Mouse (Mus musculus): ENCODE measurements around the gene B3gnt7. TPM values are rescaled to one million over a fixed set of nuclear protein-coding genes. Genes with fewer than 3 reads are reported as not detected.
"Not testable (repeated sequence)": the region's sequence is repeated elsewhere in the genome, so short reads cannot be mapped to it uniquely, and the experiment has no call there.

The B3gnt7 gene
- total RNA-seq, 4 experiments from 2014 or later, result 0.63 to 2.1 (median 1.1) TPM

GRCm38 (mm10) chr1:86301221-86302091 is 1.2 kb upstream of the B3gnt7 start:
- no peak for DNase-seq (ENCODE audit: low spot score in 2 of 2)

- DNase-seq (ENCODE audit: low spot score in 2 of 2), result peak in 1 of 2 experiments; percentile 35
These were observed 636 bp downstream of the B3gnt7 start for GRCm38 (mm10) chr1:86303063-86303872.

DNA sequence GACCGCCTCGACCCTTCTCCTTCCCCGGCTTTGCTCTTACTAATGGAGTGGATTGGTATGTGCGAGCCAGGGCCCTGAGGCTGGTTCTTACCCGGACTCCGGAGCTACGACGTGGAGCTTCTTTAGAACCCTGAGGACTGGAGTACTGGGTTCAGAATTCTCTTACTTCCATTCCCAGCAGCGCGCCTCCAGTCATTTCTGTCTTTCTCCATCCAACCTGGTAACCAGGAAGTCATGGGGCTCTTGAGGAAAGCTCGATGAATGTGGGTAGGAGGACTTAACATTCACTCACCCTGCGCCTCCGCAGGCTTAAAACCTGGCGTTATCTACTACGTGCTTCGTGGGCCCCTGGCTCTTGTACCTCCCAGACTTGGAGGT is 1.2 kb downstream of the B3gnt7 start:
- no peak for DNase-seq (ENCODE audit: low spot score in 2 of 2)

GRCm38 (mm10) chr1:86306686-86307085 is 4.1 kb downstream of the B3gnt7 start:
- no peak for DNase-seq (ENCODE audit: low spot score in 2 of 2)

GRCm38 (mm10) chr1:86307177-86307762 is 4.6 kb downstream of the B3gnt7 start:
- no peak for DNase-seq (ENCODE audit: low spot score in 2 of 2)

DNA sequence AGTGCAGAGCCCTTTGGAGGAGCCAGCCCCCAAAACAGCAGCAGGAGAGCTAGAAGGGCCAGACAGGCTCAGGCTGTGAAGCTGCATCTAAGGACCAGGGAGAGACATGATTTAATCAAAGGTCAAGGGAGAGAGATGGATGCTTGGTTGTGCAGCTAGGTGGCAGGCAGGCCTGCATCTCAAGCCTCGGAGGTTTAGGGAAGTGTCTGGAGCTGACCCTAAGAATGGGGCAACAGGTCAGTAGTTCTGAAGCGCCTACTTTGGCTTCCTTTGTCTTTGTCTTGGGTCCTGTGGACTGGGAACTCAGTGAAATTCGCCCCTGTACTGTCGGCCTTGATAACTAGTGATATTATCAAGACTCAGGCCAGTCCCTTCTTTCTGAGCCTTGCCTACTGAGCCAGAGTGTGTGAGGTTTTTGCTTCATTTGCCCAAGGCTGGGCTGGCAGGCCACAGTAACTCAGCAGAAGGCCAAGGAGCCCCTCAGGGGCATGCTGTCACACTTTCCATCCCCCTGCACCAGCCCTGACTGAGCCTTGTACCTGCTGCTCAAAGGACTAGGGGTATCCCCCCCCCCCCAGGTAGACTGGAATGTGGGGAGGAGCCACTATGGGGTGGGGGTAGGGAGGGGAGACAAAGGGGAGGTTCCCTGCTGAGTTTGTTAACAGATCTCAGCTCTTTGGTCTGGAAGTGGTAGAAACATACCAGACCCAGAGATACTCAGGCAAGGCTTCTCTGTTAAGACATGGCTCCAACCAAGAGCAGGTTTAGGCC is 5.4 kb downstream of the B3gnt7 start:
- DNase-seq (ENCODE audit: low spot score in 2 of 2), result no peak

DNA sequence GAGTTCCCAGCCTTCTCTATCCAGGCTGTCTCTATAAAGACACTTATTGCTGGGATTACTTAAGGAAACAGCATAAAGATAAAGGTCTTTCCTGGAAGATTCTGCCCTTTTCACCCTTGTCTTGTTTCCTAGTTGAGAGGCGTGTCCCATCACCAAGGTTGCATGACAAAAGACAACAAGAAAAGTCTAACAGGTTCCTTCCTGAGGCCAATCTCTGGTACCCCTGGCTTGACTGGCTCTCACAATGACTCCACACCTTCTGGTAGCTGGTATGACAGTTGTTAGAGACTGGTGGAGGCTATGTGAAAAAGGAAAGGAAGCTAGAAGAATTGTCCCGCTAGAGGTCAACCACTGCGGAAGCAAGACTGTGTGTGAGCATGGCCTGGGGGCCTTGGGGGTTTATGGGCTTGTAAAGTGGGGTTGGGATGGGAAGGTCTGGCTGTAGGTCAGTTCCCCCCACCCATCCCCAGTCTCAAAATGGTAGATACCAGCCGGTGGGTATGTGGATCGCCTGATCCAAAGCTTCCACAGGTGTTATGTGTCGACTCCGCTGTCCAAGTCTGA is 6.7 kb downstream of the B3gnt7 start:
- no peak for DNase-seq (ENCODE audit: low spot score in 2 of 2)

- no peak for DNase-seq (ENCODE audit: low spot score in 2 of 2)
These were observed 8.1 kb downstream of the B3gnt7 start for GRCm38 (mm10) chr1:86310536-86311310.

DNA sequence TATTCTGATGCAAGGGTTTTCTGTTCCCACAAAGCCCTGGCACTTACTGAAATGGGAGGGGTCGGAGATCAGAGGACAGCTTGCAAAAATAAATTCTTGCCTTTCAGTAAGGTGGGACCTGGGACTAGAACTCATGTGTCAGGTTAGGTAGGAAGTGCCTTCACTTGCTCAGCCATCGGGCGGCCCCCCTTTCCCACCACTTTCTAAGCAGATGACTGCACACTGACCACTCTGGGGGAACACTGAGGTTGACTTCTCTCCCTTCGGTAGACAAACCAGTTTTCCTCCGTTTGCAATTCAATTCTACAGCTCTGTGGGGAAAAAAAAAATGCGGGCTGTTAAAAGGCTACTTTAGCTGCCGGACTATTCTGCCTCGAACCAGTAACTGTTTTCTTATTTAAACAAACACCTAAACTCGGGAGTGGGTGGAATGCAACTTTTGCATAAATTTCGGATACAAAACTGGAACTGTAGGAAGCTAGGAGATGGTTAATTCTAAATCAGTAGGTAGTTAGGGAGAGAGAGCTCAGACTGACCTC is 8.9 kb downstream of the B3gnt7 start:
- no peak for DNase-seq (ENCODE audit: low spot score in 2 of 2)

DNA sequence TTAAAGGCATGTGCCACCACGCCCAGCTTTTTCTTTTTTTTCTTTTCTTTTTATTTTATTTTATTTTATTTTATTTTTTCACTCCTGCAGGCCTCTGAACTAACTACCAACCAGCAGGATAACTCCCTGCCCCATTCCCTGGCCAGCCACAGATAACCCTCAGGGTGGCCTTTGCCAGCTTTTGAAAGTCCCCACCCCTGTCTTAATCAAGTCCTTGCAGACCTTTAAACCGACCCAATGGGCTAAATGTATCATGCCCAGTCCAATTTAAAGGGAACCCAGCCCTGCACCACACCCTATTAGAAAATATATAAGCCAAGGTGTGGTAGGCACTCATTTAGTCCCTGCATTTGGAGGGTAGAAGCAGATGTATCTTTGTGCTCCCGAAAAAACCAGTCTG is 9.6 kb downstream of the B3gnt7 start:
- no peak for DNase-seq (ENCODE audit: low spot score in 2 of 2)

- DNase-seq (ENCODE audit: low spot score in 2 of 2), result no peak
These were observed 10.6 kb downstream of the B3gnt7 start for GRCm38 (mm10) chr1:86313096-86313771.

DNA sequence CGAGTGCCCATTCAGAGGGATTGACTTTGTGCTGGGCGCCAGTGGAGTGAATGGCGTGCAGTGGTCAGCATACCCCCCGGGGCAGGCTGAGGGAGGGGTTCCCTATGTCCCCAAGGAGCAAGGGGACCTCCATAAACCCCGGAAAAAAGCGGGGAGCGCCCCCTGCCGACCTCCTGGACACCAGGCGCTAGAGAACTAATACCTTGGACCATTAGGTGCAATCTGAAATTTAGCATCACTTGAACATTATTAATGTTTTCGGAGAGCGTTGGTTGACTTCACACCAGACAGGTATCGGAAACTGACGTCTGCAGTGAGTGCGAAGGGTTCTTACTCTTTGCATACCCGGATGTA is 11.1 kb downstream of the B3gnt7 start:
- DNase-seq (ENCODE audit: low spot score in 2 of 2), result no peak

GRCm38 (mm10) chr1:86320822-86321413 is 18.3 kb downstream of the B3gnt7 start:
- no peak for DNase-seq (ENCODE audit: low spot score in 2 of 2)

- no peak for DNase-seq (ENCODE audit: low spot score in 2 of 2)
These were observed 33.7 kb downstream of the B3gnt7 start for GRCm38 (mm10) chr1:86336330-86336729.

DNA sequence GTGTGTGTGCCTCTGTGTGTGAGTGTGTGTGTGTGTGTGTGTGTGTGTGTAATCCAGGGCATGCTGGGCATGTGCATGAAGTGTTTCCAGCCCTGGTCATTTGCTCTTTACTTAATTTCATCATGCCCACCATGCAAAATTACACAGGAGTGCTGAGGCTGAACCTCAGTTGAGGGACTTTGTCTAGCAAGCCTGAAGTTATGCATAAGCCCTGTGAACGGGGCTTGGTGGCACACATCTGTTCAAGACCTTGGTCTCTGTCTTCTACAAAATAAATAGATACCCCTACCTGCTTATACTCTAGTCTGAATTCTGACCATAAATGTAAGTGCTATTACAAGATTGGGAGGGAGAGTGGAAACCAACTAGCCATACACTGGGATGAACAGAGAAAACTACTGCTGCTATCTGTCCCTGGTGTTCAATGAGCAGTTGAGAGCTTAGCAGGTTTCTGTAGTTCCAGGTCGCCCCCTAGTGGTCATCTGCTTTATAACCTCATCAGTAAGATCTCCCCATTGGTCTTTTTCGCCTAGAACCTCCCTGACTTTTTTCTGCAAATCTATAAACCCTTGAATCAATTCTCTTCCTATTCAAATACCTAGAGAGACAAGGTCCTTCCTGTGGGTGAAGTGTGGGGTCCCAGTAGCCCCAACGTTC is 36.7 kb downstream of the B3gnt7 start:
- peak; percentile 70 to 89 for DNase-seq (ENCODE audit: low spot score in 2 of 2)

- not testable (repeated sequence) for DNase-seq (ENCODE audit: low spot score in 2 of 2)
These were observed 38.5 kb downstream of the B3gnt7 start for GRCm38 (mm10) chr1:86341096-86341495.

DNA sequence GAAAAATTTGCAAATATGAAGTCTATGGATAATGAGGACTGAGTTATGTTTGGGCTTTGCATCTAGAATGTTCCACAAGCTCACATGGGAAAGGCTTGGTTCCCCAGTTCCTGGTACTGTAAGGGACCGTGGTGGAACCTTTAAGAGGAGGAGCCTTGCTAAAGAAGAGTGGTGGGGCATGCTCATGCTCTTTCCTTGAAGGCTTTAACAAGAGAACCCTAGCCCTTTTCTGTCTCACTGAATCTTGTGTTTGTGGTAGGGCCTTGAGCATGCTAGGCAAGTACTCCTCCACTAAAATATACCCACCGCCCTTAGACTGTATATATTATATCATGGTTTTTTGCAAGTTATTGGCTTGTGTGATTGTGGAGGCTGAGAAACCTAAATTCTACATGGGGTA is 39.7 kb downstream of the B3gnt7 start:
- DNase-seq (ENCODE audit: low spot score in 2 of 2), result no peak

GRCm38 (mm10) chr1:86343087-86343645 is 40.5 kb downstream of the B3gnt7 start:
- no peak for DNase-seq (ENCODE audit: low spot score in 2 of 2)
